ENCODE assay signal across 1 mouse cellular context in genomic region chr13:112751454-112752308, GRCm38 (mm10).
TF ChIP-seq lines count a peak whose summit lies in the region.

No protein-coding gene starts in this region.

TF ChIP-seq in MEL, 35 proteins besides CTCF, POLR2A, EP300 and RAD21:
- TF ChIP-seq MAZ (IDR thresholded peaks at IDR 0.05; ENCODE audit: low read depth, low read length) (0 out of 2 replicates have a peak, but pooled peaks have one; percentile 32), MAFK (IDR thresholded peaks at IDR 0.05; ENCODE audit: borderline replicate concordance, low read depth, low read length) (no peak), HCFC1 (IDR thresholded peaks at IDR 0.05; ENCODE audit: low read depth, low read length) (0 out of 2 replicates have a peak, but pooled peaks have one; percentile 34), JUND (IDR thresholded peaks at IDR 0.05; ENCODE audit: low read depth, low read length) (no peak), NELFE (IDR thresholded peaks at IDR 0.05; ENCODE audit: low read depth, low read length) (peak; percentile 26; the same call in 1 of the 2 replicates), ZKSCAN1 (IDR thresholded peaks at IDR 0.05; ENCODE audit: low read depth, low read length) (no peak), BHLHE40 (IDR thresholded peaks at IDR 0.05; ENCODE audit: borderline replicate concordance, low read depth, low read length) (no peak), SIN3A (IDR thresholded peaks at IDR 0.05; ENCODE audit: low read length) (0 out of 2 replicates have a peak, but pooled peaks have one; percentile 8), TBP (IDR thresholded peaks at IDR 0.05; ENCODE audit: low read depth, low read length) (no peak), SMC3 (IDR thresholded peaks at IDR 0.05; ENCODE audit: low read depth, low read length) (no peak), KAT2A (conservative IDR thresholded peaks at IDR 0.05; ENCODE audit: low read depth, low read length) (no peak), CHD1 (IDR thresholded peaks at IDR 0.05; ENCODE audit: low read depth, low read length) (no peak), POLR2AphosphoS2 (IDR thresholded peaks at IDR 0.05; ENCODE audit: low read length) (no peak), MAX (IDR thresholded peaks at IDR 0.05; ENCODE audit: low read length) (no peak), TAL1 (IDR thresholded peaks at IDR 0.05; ENCODE audit: low read length) (no peak), UBTF (IDR thresholded peaks at IDR 0.05; ENCODE audit: borderline replicate concordance, insufficient read depth, low read depth, low read length) (no peak)
TF ChIP-seq in MEL: peak in this region for 4.
